Mouse (Mus musculus): Measurements from ENCODE around the gene Rab44. TPM values are rescaled to one million over a fixed set of nuclear protein-coding genes. Genes with fewer than 3 reads are reported as not detected.
A peak's percentile ranks its signal among the peaks of the same experiment; 100 is the strongest.

Gene Rab44
- polyA plus RNA-seq, 1 experiment from 2014 or later, result 0.13 TPM

- H3K27me3 ChIP-seq (replicated peaks), result no peaks in the 10 kb centered on the region
- no peak overlapping the region for H3K4me2 ChIP-seq
- H3K4me1 ChIP-seq (replicated peaks), result peaks cover 9% of the 10 kb centered on the region
- H3K27ac ChIP-seq (ENCODE audit: poor library complexity, severe bottlenecking), result no peak overlapping the region
- peaks cover 15% of the 10 kb centered on the region for H3K36me3 ChIP-seq
- no peak overlapping the region for H3K4me3 ChIP-seq
- no peak for ATAC-seq (ENCODE audit: insufficient number of reproducible peaks, low FRiP score)
- 84% methylated on average over 16 of the region's 16 CpGs for WGBS
- peaks cover 12% of the 10 kb centered on the region for H3K9me3 ChIP-seq (replicated peaks)
- H3K9ac ChIP-seq, result no peak overlapping the region
Observed at GRCm38 (mm10) chr17:29156396-29156795, 42.5 kb downstream of the Rab44 start.

DNA sequence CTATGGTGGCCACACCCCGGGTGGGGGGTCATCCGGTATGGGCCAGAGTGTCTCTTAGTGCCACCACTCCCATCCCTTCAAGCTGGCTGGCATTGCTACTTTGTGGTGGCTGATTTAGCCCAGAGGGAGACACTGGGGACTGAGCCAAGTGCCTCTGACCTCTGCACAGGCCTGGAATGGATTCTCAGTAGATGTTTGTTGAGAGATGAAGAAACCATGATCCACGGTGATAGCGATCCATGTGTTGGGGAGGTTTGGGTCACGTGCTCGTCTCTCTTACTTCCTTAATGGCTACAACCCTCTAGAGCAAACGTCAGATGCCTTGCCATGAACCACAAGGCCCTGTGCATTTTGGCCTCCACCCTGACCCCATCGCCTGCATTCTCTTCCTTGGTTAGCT lies 42.9 kb downstream of the Rab44 start:
- Histone ChIP-seq H3K27ac (ENCODE audit: poor library complexity, severe bottlenecking) (no peak overlapping the region), H3K4me3 (no peak overlapping the region), H3K4me1 (replicated peaks) (peaks cover 9% of the 10 kb centered on the region), H3K27me3 (replicated peaks) (no peaks in the 10 kb centered on the region), H3K36me3 (peaks cover 20% of the 10 kb centered on the region), H3K4me2 (no peak overlapping the region), H3K9me3 (replicated peaks) (peaks cover 17% of the 10 kb centered on the region), H3K9ac (no peak overlapping the region)
- ATAC-seq (ENCODE audit: insufficient number of reproducible peaks, low FRiP score), result no peak
- 83% methylated on average over 8 of the region's 8 CpGs for WGBS

DNA sequence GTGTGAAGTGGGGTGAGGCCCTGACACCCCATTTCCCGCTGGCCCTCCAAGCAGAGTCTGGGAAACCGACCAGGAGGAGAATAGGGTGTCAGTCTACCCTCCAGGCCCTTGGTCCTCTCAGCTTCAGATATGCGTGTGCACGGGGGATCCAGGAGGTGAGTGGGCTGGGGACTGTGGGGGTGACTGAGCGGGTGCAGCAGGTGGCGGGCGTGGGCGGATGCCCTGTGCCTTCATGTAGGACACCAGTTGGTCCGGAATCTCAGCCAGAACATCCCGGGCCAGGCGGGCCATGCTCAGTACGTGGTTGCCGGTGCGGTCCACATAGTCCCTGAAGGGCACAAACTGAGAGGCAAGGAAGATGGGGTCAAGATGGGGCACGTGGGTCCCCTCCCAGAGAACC lies 45.0 kb downstream of the Rab44 start:
- Histone ChIP-seq H3K27me3 (replicated peaks) (no peaks in the 10 kb centered on the region), H3K4me3 (no peak overlapping the region), H3K9me3 (replicated peaks) (peaks cover 25% of the 10 kb centered on the region), H3K4me2 (no peak overlapping the region), H3K4me1 (replicated peaks) (peaks cover 9% of the 10 kb centered on the region), H3K9ac (no peak overlapping the region), H3K36me3 (peaks cover 23% of the 10 kb centered on the region), H3K27ac (ENCODE audit: poor library complexity, severe bottlenecking) (no peak overlapping the region)
- ATAC-seq (ENCODE audit: insufficient number of reproducible peaks, low FRiP score), result no peak
- 90% methylated on average over 15 of the region's 15 CpGs for WGBS

GRCm38 (mm10) chr17:29159320-29159719 lies 45.4 kb downstream of the Rab44 start:
- Histone ChIP-seq H3K27me3 (replicated peaks) (no peaks in the 10 kb centered on the region), H3K9ac (no peak overlapping the region), H3K4me1 (replicated peaks) (peaks cover 13% of the 10 kb centered on the region), H3K27ac (ENCODE audit: poor library complexity, severe bottlenecking) (no peak overlapping the region), H3K4me3 (no peak overlapping the region), H3K36me3 (peaks cover 23% of the 10 kb centered on the region), H3K9me3 (replicated peaks) (peaks cover 25% of the 10 kb centered on the region), H3K4me2 (no peak overlapping the region)
- no peak for ATAC-seq (ENCODE audit: insufficient number of reproducible peaks, low FRiP score)
- WGBS, result 91% methylated on average over 5 of the region's 5 CpGs

DNA sequence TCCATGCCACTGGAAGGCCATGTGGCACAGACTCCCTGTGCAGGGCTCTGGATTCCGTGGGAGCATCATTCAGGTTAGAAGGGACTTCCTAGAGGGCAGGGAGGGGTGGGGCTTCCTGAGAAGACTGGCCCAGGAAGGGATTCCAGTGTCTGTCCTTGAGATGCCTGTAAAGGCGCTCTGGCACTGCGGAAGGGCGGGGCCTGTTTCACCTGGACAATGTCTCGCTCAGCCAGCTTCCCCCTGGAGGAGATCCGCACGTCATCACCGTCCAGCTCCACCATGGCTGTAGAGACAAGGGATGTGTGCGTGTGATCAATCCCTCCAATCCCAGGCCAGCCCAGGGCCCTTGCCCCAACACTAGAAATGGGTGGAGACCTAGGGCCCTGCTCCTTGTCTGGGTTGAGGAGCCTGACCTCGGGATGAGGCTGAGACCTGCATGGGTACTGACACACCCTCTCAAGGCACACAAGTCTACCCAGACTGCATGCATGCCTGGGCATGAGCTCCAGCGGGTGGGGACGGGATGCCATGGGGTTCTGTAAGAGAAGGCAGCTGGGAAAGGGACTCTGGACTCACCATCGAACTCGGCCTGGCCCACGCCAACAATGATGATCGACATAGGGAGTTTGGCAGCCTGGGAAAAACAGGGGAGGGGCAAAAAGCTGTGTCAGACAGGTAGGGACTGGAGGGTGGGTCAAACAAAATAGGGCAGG lies 46.0 kb downstream of the Rab44 start:
- H3K4me1 ChIP-seq (replicated peaks), result peaks cover 18% of the 10 kb centered on the region
- WGBS, result 78% methylated on average over 16 of the region's 16 CpGs

GRCm38 (mm10) chr17:29162334-29162733 lies 48.4 kb downstream of the Rab44 start:
- 92% methylated on average over 13 of the region's 13 CpGs for WGBS
- Histone ChIP-seq H3K9me3 (replicated peaks) (peaks cover 25% of the 10 kb centered on the region), H3K4me3 (no peak overlapping the region), H3K27me3 (replicated peaks) (peaks cover 4% of the 10 kb centered on the region; the same call in 1 of the 2 replicates), H3K4me2 (no peak overlapping the region), H3K36me3 (peaks cover 23% of the 10 kb centered on the region), H3K9ac (no peak overlapping the region), H3K4me1 (replicated peaks) (peaks cover 24% of the 10 kb centered on the region), H3K27ac (ENCODE audit: poor library complexity, severe bottlenecking) (no peak overlapping the region)
- no peak for ATAC-seq (ENCODE audit: insufficient number of reproducible peaks, low FRiP score)

More for the DNA sequence above, 46.0 kb downstream of the Rab44 start:
- Histone ChIP-seq H3K27me3 (replicated peaks) (no peaks in the 10 kb centered on the region), H3K27ac (ENCODE audit: poor library complexity, severe bottlenecking) (no peak overlapping the region), H3K36me3 (peaks cover 23% of the 10 kb centered on the region), H3K9me3 (replicated peaks) (peaks cover 25% of the 10 kb centered on the region), H3K9ac (no peak overlapping the region), H3K4me3 (no peak overlapping the region), H3K4me2 (no peak overlapping the region)
- ATAC-seq (ENCODE audit: insufficient number of reproducible peaks, low FRiP score), result no peak

DNA sequence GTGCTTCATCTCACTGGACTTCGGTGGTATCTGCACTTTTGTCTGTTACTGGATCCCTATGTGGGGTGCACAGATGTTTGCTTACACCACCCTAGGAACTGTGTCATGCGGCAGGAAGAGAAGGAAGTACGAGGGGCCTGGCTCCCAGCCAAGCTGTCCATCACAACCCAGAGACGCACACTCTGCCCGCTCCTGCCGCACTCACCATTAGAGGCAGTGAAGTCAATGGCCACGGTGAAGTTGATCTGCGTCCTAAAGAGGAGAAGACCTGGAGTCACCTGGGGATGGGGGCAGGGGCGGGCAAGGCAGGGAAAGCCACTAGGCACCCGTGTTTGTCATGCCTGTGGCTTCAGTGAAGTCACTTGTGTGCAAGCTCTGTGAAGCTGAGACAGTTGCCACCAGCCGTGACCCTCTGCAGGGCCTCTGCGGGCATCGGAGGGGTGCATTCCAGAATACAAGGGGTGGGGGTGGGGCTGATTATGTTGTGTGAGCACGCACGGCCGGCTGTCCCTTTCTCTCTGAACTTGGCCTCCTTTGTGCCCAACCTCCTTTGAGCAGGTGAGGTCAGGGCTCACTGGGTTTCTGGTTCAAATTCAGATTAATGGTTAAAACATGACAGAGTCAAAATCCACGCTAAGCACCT lies 50.6 kb downstream of the Rab44 start:
- Histone ChIP-seq H3K27ac (ENCODE audit: poor library complexity, severe bottlenecking) (no peak overlapping the region), H3K9ac (no peak overlapping the region), H3K9me3 (replicated peaks) (peaks cover 25% of the 10 kb centered on the region), H3K4me3 (peak overlapping the region; percentile 5; the same call in 1 of the 2 replicates), H3K4me1 (replicated peaks) (peaks cover 24% of the 10 kb centered on the region), H3K27me3 (replicated peaks) (peaks cover 4% of the 10 kb centered on the region; the same call in 1 of the 2 replicates), H3K4me2 (peak overlapping the region; percentile 44), H3K36me3 (peaks cover 23% of the 10 kb centered on the region)
- WGBS, result 9% methylated on average over 17 of the region's 17 CpGs
- no peak for ATAC-seq (ENCODE audit: insufficient number of reproducible peaks, low FRiP score)

DNA sequence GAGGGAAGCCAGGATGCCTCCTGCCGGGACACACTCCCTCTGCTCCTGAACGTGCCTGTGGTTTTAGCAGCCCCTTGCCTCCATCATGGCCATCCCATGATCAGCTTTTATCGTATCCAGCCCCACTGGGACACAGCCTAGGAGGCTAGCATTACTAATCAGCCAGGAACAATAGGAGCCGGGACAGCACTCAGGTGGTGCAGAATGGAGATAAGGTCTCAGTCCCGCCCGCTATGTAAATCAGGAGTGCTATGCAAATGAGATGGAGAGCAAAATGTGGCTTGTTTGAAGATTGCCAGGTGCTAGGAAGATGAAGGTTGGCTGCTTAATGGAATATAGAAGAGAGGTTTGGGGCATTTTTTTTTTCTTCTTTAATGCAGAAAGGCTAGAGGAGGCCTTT lies 51.5 kb downstream of the Rab44 start:
- Histone ChIP-seq H3K4me1 (replicated peaks) (peaks cover 24% of the 10 kb centered on the region), H3K36me3 (peaks cover 18% of the 10 kb centered on the region), H3K4me2 (no peak overlapping the region), H3K9ac (no peak overlapping the region), H3K27me3 (replicated peaks) (peaks cover 4% of the 10 kb centered on the region; the same call in 1 of the 2 replicates), H3K9me3 (replicated peaks) (peaks cover 22% of the 10 kb centered on the region), H3K4me3 (no peak overlapping the region), H3K27ac (ENCODE audit: poor library complexity, severe bottlenecking) (no peak overlapping the region)
- no peak for ATAC-seq (ENCODE audit: insufficient number of reproducible peaks, low FRiP score)
- 14% methylated on average over 6 of the region's 6 CpGs for WGBS

- no peak for ATAC-seq (ENCODE audit: insufficient number of reproducible peaks, low FRiP score)
- peaks cover 4% of the 10 kb centered on the region; the same call in 1 of the 2 replicates for H3K27me3 ChIP-seq (replicated peaks)
- no peak overlapping the region for H3K27ac ChIP-seq (ENCODE audit: poor library complexity, severe bottlenecking)
Observed at GRCm38 (mm10) chr17:29165967-29166578, 52.1 kb downstream of the Rab44 start.

GRCm38 (mm10) chr17:29167371-29167770 lies 53.4 kb downstream of the Rab44 start:
- H3K9me3 ChIP-seq (replicated peaks), result peaks cover 3% of the 10 kb centered on the region
- H3K36me3 ChIP-seq, result no peaks in the 10 kb centered on the region
- H3K4me2 ChIP-seq, result no peak overlapping the region
- ATAC-seq (ENCODE audit: insufficient number of reproducible peaks, low FRiP score), result no peak
- peaks cover 36% of the 10 kb centered on the region for H3K4me1 ChIP-seq (replicated peaks)
- no peak overlapping the region for H3K27ac ChIP-seq (ENCODE audit: poor library complexity, severe bottlenecking)
- 69% methylated on average over 6 of the region's 6 CpGs for WGBS
- peaks cover 4% of the 10 kb centered on the region; the same call in 1 of the 2 replicates for H3K27me3 ChIP-seq (replicated peaks)
- no peak overlapping the region for H3K4me3 ChIP-seq
- no peak overlapping the region for H3K9ac ChIP-seq

More at GRCm38 (mm10) chr17:29165967-29166578, 52.1 kb downstream of the Rab44 start:
- Histone ChIP-seq H3K4me3 (no peak overlapping the region), H3K36me3 (peaks cover 12% of the 10 kb centered on the region), H3K4me1 (replicated peaks) (peaks cover 24% of the 10 kb centered on the region), H3K4me2 (no peak overlapping the region), H3K9me3 (replicated peaks) (peaks cover 16% of the 10 kb centered on the region), H3K9ac (no peak overlapping the region)
- WGBS, result 45% methylated on average over 8 of the region's 8 CpGs

DNA sequence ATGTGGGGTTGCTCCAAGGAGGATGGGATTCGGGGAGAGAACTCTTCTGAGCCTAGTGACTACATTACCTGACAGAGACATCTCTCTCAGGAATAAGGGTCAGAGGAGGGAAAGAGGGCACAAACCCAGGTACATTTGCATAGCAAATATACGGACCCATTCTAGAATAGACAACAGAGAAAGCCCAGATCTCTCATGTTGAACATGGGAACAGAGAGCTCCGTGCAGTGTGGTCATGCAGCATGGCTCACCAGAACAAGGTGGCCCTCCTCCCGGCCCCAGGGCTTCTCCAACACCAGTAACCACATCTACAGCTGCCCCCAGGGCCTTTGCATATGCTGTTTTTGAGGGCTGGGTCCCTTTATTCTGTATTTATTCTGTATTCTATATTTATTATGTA lies 54.5 kb downstream of the Rab44 start:
- Histone ChIP-seq H3K4me1 (replicated peaks) (peaks cover 37% of the 10 kb centered on the region), H3K36me3 (no peaks in the 10 kb centered on the region), H3K9me3 (replicated peaks) (no peaks in the 10 kb centered on the region), H3K4me2 (no peak overlapping the region), H3K27me3 (replicated peaks) (peaks cover 4% of the 10 kb centered on the region; the same call in 1 of the 2 replicates), H3K9ac (no peak overlapping the region), H3K4me3 (no peak overlapping the region), H3K27ac (ENCODE audit: poor library complexity, severe bottlenecking) (no peak overlapping the region)
- ATAC-seq (ENCODE audit: insufficient number of reproducible peaks, low FRiP score), result no peak
- 79% methylated on average over 4 of the region's 4 CpGs for WGBS

Measured in heart, embryonic 12.5 days (tissue).